Mouse (Mus musculus): ENCODE data around the gene Kcnq4.

DNA sequence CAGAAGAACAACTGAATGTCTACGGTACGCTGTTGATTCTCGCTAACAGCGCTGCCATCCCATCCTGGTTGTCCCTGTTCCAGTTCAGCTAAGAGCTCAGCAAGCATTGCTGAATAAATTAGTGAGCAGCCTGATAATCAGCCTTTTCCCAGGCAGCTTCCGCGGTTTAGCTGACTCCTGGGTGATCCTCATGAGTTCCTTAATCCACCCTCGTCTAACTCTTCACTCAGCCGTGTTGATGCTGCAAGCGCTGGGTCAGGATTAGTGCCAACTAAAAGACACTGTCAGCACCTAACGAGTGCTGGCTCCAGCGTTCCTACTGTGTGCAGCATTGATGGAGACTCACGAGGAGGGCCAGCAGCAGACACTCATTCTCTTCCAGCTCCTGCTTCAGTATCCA is 77.4 kb downstream of the Kcnq4 start:
- TF ChIP-seq POLR2A (IDR thresholded peaks at IDR 0.05; ENCODE audit: borderline replicate concordance, low read depth, low read length), result no peak
- TF ChIP-seq CTCF (IDR thresholded peaks at IDR 0.05; ENCODE audit: low read depth, low read length), result no peak

Data from bone marrow macrophage, adult 2 months (primary cell).